Mouse (Mus musculus) left cerebral cortex, adult 18-20 months (tissue): ENCODE results near the gene Cntln. TPM values are rescaled to one million over a fixed set of nuclear protein-coding genes. Genes with fewer than 3 reads are reported as not detected.

Experiments
- DNase-seq, 2 experiments: peaks; one replicate each; pipeline ENCODE4 v3.0.0; 2021 to 2022; ENCODE audit warnings: low spot score in 2 of 2, mixed read lengths in 1 of 2
- long read RNA-seq, 2 experiments: library from polyadenylated mRNA; stranded (forward); transcript quantifications; one replicate each; pipeline ENCODE4 v2.0.0; 2021
- total RNA-seq, 2 experiments: library from RNA; stranded (reverse); gene quantifications; 2 replicates each; pipeline ENCODE4 v1.2.3; 2021

Gene Cntln
- 10 to 100 TPM in 1 of 2 experiments, 1 to 10 TPM in 1; 9.1 to 10.5 TPM for total RNA-seq
- long read RNA-seq, experiment 1, full-length matches to known transcripts, result 2 of 4 reads
- long read RNA-seq, experiment 1, partial matches to known transcripts, result 0 of 4 reads
- long read RNA-seq, experiment 1, other reads (novel, unspliced or antisense), result 2 of 4 reads
- long read RNA-seq, experiment 2, full-length matches to known transcripts, result 1 of 5 reads
- long read RNA-seq, experiment 2, partial matches to known transcripts, result 1 of 5 reads
- long read RNA-seq, experiment 2, other reads (novel, unspliced or antisense), result 3 of 5 reads

- peak; percentile 92 to 95 for DNase-seq
Measured at GRCm38 (mm10) chr4:84884111-84884538, at the start of gene Cntln. Gene Cntln, plus strand, starts transcription at chr4:84884309.

- peak; percentile 18 to 27 for DNase-seq
Measured at GRCm38 (mm10) chr4:84836979-84837378, 47.1 kb upstream of the Cntln start.

DNA sequence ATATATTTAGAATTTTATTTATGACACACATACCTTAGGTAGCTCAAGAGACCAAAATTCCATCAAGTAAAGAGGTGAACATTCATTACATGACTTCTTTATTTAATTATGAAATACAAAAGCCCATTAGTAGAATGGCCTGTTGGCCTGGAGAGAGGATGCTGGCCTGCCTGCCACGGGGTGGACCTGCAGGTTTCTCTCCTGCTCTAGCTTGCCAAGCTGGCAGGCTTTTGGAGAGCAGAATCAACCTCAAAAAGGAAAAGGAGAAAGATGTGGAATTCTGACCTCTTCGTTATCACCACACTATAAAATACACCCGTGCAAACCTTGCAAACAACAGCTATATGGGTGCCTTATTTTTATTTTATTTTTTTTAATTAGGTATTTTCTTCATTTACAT lies 45.6 kb upstream of the Cntln start:
- DNase-seq, result no peak

DNA sequence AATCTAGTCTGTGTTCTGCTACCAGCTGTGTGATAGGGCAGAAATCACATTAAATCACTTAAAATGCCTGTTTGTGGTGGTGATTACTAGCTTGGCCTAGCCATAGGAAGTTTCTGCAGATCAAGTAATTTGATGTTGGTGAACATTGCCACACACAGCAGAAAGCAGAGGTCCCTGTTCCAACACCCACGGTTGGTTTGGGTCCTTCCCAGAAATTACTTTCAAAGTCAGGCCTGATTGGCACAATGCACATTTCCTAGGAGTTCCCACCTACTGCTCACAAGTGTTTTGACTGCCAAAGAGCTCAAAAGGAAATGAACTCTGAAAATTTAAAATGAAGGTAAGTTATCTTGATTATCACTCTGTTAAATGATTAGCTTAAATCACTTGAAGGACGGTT lies 44.6 kb upstream of the Cntln start:
- no peak for DNase-seq

DNA sequence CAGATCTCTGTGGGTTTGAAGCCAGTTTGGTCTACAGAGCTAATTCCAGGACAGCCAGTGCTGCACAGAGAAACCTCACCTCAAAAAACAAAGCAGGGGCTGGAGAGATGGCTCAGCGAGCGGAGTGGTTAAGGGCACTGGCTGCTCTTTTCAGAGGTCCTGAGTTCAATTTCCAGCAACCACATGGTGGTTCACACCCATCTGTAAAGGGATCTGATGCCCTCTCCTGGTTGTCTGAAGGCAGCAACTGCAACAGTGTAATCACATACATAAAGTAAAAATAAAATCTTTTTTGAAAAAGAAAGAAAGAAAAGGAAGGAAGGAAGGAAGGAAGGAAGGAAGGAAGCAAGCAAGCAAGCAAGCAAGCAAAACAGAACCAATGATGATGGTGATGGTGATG lies 26.5 kb upstream of the Cntln start:
- no peak for DNase-seq

GRCm38 (mm10) chr4:84876347-84876746 lies 7.8 kb upstream of the Cntln start:
- peak; percentile 31 to 54 for DNase-seq

DNA sequence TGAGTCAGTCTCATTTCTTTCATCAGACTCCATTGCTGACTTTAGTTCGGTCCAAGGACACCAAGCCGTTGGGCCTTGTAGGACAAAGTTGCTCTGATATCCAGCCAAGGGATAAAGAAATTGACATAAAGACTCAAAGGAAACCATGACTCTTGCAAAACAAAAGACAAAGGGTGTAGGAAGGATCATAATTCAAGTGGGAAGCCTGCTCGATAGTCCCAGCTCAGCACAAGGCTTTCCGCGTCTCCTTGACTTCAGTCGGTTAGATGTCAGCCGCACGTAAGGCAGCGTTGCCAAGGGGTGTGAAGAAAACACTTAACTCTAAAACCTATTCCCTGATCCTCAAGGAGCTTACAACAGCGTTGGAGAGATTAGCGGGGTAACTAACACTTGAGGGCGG lies 463 bp upstream of the Cntln start:
- DNase-seq, result no peak

DNA sequence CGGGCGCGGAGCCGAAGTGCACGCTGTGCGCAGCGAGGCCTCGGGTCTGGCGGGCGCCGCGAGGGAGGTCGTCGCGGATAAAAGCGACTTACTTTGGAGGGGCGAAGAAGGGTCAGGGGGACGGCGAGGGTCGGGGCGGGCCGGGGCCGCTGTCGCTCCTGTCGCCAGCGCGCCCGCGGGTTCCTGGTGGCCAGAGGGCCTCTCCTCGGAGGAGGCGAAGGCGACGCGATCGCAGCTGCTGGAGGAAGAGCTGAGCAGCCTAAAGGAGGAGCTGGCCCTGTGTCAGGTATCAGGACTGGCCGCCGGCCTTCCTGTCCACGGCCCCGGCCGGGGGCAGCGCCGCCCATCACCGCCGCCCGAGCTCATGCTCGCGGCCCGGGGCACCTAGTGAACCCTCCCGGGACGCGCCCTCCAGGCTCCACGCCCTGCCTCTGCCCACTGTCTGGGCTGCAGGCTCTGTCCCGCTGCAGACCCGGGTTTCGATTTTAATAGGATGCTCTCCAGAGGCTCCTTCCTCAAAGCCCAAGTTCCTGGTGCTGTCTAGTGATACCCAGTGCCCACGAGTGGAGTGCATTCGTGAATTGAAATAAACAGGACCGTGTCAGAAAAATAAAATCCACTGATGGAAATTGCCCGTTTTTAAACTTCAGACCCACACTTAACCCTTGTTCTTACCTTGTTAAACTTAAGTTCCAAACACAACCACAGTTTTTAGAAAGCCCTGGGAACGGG lies 596 bp downstream of the Cntln start:
- peak; percentile 25 to 44 for DNase-seq

- no peak for DNase-seq
Measured at GRCm38 (mm10) chr4:84885271-84885540, 1.1 kb downstream of the Cntln start.

- DNase-seq, result no peak
Measured at GRCm38 (mm10) chr4:84918393-84918792, 34.3 kb downstream of the Cntln start.

- DNase-seq, result no peak
Measured at GRCm38 (mm10) chr4:84934342-84934929, 50.3 kb downstream of the Cntln start.

DNA sequence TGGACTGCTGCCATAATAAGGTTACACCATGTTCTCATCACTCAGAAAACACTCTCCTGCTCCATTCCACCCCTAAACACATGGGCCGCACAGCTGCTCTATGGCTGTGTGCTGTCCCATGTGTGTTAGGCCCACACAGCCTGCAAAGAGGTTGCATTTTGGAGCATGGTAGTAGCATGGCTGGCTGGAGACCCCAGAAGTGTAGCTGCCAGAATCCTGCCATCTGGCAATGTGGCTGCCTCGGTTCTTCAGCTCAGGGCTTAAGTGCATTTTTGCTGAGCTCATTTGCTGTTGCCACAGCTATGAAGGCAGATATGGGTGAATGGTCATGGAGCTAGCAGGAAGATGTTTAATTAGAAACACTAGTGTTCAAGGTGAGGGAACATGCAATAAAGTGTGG lies 58.0 kb downstream of the Cntln start:
- no peak for DNase-seq

GRCm38 (mm10) chr4:84942651-84943050 lies 58.5 kb downstream of the Cntln start:
- no peak for DNase-seq

DNA sequence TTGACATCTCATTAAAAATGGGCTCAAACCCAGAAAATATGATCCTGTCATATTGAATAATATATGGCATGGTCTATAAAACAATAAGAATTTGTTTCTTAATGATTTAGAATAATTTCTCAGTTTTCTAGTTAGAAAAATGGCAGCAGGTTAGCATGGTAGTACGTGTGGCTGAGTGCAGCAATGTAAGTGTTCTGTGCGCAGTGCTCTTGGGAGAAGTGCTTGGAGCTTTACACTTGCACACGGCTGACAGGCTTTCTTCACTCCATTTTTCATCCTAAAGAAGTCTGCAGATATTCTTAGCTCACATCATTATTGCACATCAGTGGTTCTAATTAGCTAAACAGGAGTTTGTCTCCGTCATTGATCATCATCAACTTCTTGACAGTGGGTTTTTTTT lies 60.0 kb downstream of the Cntln start:
- DNase-seq, result no peak

DNA sequence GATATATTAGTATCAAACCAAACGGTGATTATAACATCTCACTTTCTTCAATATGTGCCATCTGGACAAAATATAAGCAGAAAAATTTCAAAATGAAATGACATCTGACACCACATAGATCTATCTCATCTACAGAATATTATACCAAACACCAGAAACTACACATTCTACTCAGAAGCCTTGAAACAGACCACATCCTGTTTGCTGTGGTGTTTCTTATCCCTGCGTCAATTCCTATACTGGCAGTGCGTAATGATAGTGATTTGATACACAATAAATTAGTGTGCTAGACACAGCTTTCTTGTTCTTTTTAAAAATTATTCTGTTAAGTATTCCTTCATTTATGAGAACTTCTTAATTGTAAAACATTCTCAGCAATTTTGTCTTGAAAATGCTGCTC lies 62.3 kb downstream of the Cntln start:
- no peak for DNase-seq

- no peak for DNase-seq
Measured at GRCm38 (mm10) chr4:84976875-84977646, 93.0 kb downstream of the Cntln start.

- DNase-seq, result no peak
Measured at GRCm38 (mm10) chr4:84995520-84996348, 111.6 kb downstream of the Cntln start.

GRCm38 (mm10) chr4:85005581-85005980 lies 121.5 kb downstream of the Cntln start:
- DNase-seq, result no peak

GRCm38 (mm10) chr4:85006789-85007188 lies 122.7 kb downstream of the Cntln start:
- no peak for DNase-seq

DNA sequence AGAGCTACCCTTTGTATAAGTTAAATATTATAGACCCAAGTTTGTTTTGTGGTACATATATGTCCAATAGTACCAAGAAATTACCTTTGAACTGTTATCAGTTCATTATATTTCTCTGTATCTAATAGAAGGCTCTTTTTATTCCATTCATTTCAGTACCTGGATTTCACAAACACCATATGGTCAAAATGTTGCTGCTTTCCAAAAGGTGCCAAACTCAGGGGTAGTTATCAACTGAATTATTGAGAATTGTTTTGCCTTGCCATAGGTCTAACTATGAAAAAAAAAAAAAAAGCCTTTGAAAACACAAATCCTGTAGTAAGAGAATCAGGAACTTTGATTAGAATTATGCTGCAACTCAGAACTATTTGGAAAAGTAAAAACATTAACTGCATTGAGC lies 126.7 kb downstream of the Cntln start:
- DNase-seq, result no peak

GRCm38 (mm10) chr4:85045748-85046147 lies 161.6 kb downstream of the Cntln start:
- DNase-seq, result no peak
